Mouse (Mus musculus) stomach, embryonic 16.5 days (tissue): ENCODE data around the gene Tpm1. TPM values are rescaled to one million over a fixed set of nuclear protein-coding genes. Genes with fewer than 3 reads are reported as not detected.

ENCODE experiments used
- ATAC-seq: fragments of 200-750 bp; cut with Nextera tagmentation; 2 replicates; pipeline ENCODE4 v1.8.0; 2017; ENCODE audit warnings: moderate number of reproducible peaks, moderate TSS enrichment; ENCODE audit not compliant: insufficient read depth, low FRiP score
- H3K27ac ChIP-seq: fragments of 300-500 bp; sonication (generic); 2 replicates; pipeline ENCODE4 v1.5.1; 2014; ENCODE audit warnings: low read length
- H3K27me3 ChIP-seq: fragments of 300-500 bp; sonication (generic); 2 replicates; pipeline ENCODE4 v1.6.1; 2014; ENCODE audit warnings: low read length, control low read depth, mixed read lengths; ENCODE audit not compliant: control insufficient read depth, insufficient read depth
- H3K36me3 ChIP-seq: fragments of 300-500 bp; sonication (generic); 2 replicates; pipeline ENCODE4 v1.6.1; 2014; ENCODE audit warnings: low read length; ENCODE audit not compliant: control insufficient read depth, insufficient read depth
- H3K4me1 ChIP-seq: fragments of 300-500 bp; sonication (generic); 2 replicates; pipeline ENCODE4 v1.6.1; 2014; ENCODE audit warnings: low read length, control low read depth, mixed read lengths; ENCODE audit not compliant: control insufficient read depth, insufficient read depth
- H3K4me2 ChIP-seq: fragments of 300-500 bp; sonication (generic); 2 replicates; pipeline ENCODE4 v1.6.1; 2014; ENCODE audit warnings: low read depth, low read length, mixed read lengths
- H3K4me3 ChIP-seq: fragments of 300-500 bp; sonication (generic); replicated peaks from 2 replicates; pipeline ENCODE4 v1.5.1; 2014; ENCODE audit warnings: mild to moderate bottlenecking, low read length
- H3K9ac ChIP-seq: fragments of 300-500 bp; sonication (generic); 2 replicates; pipeline ENCODE4 v1.6.1; 2014; ENCODE audit warnings: low read length
- H3K9me3 ChIP-seq: fragments of 300-500 bp; sonication (generic); replicated peaks from 2 replicates; pipeline ENCODE4 v1.6.1; 2016; ENCODE audit warnings: low read length, control low read depth; ENCODE audit not compliant: control insufficient read depth
- WGBS: fragments of 180-500 bp; shearing (Covaris S2); extraction: QIAGEN DNeasy Blood & Tissue Kit; methylation state at CpG from one replicate; pipeline ENCODE4 v1.1.7; 2014; 5-methylcytosine and 5-hydroxymethylcytosine counted together
- polyA plus RNA-seq: library from polyadenylated mRNA; unstranded; fragments of >200 nt; fragmentation: Nextera tagmentation; extraction: Ambion mirVana; gene quantifications from 2 replicates; pipeline ENCODE4 v1.2.1, GENCODE M21; 2015

The Tpm1 gene
- polyA plus RNA-seq = 1,286 and 1,473 TPM in 2 replicates

DNA sequence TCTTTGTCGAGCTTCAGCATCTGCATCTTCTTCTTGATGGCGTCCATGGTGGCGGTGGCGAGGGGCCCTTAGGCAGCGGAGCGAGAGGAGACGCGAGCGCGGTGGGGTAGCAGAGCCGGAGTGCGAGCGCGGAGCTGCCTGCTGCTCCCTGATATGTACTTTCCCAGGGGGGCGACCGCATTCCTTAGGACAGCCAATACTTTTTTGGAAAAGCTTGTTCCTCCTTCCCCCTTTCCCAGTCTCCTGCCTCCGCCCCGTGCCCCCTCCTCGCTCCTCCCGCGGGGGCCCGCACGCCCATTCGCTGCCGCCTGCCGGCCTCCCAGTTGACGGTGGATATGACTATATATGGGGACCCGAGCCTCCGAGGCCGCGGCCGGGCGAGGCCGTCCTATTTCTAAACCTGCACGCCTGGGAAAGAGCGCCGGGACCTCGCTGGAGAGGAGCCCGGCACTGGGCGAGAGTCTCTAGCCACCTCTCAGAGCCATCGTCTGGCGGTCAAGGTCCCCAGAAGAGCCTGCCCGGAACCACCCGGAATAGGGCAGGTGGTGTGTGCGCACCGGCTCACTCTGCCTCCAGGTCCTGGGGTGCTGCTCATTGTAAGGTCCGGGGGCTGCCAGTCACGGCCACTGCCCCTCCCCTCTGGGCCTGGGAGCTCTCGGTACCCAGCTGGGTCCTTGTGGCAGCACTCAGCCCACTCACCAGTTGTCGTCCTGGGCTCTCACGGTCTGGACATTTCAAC lies at the start of gene Tpm1:
TSS of gene Tpm1 (minus strand) at position 321 of the 739 bp plus-strand sequence.
- H3K36me3 ChIP-seq = no peaks in the 10 kb centered on the region
- H3K27ac ChIP-seq = peak within 1 kb of the TSS; percentile 96
- peaks cover 23% of the 10 kb centered on the region for H3K4me1 ChIP-seq
- no peaks in the 10 kb centered on the region for H3K27me3 ChIP-seq
- WGBS = 1% methylated on average over 51 of the region's 51 CpGs
- ATAC-seq = peak; percentile 91
- peak within 1 kb of the TSS; percentile 82 for H3K4me2 ChIP-seq
- peak within 1 kb of the TSS; percentile 95 for H3K9ac ChIP-seq
- H3K4me3 ChIP-seq = peak within 1 kb of the TSS; percentile 79
- no peaks in the 10 kb centered on the region for H3K9me3 ChIP-seq

DNA sequence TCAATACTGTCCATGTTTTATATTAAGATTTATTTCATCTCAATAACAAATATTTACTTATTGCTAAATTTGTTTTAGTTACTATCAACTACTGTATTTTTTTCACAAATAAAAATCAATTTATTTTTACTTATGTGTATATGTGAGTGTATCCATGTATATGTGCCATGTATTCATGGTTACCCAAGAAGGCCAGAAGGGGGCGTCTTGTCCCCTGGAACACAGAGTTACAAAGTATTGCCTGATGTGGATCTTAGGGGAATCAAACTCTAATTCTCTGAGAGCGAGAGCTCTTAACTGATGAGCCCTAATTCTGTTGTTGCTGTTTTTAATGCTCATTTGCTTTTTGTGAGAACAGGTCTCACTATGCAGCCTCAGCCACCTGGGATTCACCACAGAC lies 45.2 kb upstream of the Tpm1 start:
- H3K4me1 ChIP-seq = peaks cover 21% of the 10 kb centered on the region
- no peak overlapping the region for H3K4me3 ChIP-seq
- H3K27ac ChIP-seq = no peak overlapping the region
- no peak for ATAC-seq
- 89% methylated on average over 2 of the region's 2 CpGs for WGBS
- no peaks in the 10 kb centered on the region for H3K36me3 ChIP-seq
- H3K4me2 ChIP-seq = no peak overlapping the region
- H3K9ac ChIP-seq = no peak overlapping the region
- H3K27me3 ChIP-seq = no peaks in the 10 kb centered on the region
- H3K9me3 ChIP-seq = no peaks in the 10 kb centered on the region; the same call in 1 of the 2 replicates

DNA sequence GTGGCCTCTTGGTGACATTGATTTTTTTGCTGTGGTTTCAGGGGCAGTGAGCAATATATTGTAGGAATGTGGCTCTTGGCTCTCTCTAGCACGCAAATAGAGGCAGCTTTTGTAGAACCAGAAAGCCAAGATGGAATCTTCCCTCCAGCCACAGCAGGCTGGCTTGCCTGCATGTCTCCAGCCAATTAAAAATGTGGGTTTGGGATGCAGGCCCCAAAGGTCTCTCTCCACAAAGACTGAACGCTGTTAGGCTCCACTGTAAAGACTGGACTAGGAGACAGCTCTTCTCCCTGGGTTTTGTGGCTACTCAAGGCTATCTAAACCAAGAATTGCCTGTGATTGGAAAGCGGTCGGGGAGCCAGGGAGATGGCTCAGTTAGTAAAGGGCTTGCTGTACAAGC lies 43.0 kb upstream of the Tpm1 start:
- H3K27ac ChIP-seq = no peak overlapping the region
- no peaks in the 10 kb centered on the region; the same call in 1 of the 2 replicates for H3K9me3 ChIP-seq
- H3K4me1 ChIP-seq = peaks cover 19% of the 10 kb centered on the region
- no peak overlapping the region for H3K4me3 ChIP-seq
- ATAC-seq = no peak
- no peak overlapping the region for H3K9ac ChIP-seq
- H3K36me3 ChIP-seq = no peaks in the 10 kb centered on the region
- WGBS = 74% methylated on average over 4 of the region's 4 CpGs
- H3K4me2 ChIP-seq = no peak overlapping the region
- no peaks in the 10 kb centered on the region for H3K27me3 ChIP-seq

GRCm38 (mm10) chr9:67091598-67091997 lies 42.4 kb upstream of the Tpm1 start:
- ATAC-seq = no peak
- no peaks in the 10 kb centered on the region for H3K27me3 ChIP-seq
- H3K9me3 ChIP-seq = no peaks in the 10 kb centered on the region; the same call in 1 of the 2 replicates
- H3K4me1 ChIP-seq = peaks cover 19% of the 10 kb centered on the region
- H3K4me3 ChIP-seq = no peak overlapping the region
- peak overlapping the region; percentile 84; the same call in 1 of the 2 replicates for H3K27ac ChIP-seq
- no peaks in the 10 kb centered on the region for H3K36me3 ChIP-seq
- no peak overlapping the region for H3K9ac ChIP-seq
- H3K4me2 ChIP-seq = no peak overlapping the region
- 47% methylated on average over 7 of the region's 7 CpGs for WGBS

DNA sequence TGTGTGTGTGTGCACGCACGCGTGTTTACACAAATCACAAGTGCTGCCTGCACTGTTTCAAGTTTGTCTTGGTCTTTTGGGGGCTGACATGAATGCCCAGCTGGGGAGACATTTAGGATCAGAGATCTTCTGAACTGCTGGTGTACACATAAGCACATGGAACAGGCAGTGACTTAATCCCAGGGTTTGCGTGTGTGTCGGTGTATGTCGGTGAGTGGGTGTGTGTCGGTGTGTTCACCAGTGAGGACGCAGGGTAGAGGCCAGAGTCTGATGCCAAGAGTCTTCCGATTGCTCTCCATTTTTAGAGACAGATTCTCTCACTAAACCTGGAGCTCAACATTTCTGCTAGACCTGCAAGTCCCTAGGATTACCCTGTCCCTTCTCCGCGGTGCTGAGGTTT lies 41.9 kb upstream of the Tpm1 start:
- ATAC-seq = no peak
- WGBS = 75% methylated on average over 11 of the region's 11 CpGs
- H3K4me2 ChIP-seq = peak overlapping the region; percentile 12; the same call in 1 of the 2 replicates
- no peaks in the 10 kb centered on the region for H3K36me3 ChIP-seq
- peaks cover 19% of the 10 kb centered on the region for H3K4me1 ChIP-seq
- no peaks in the 10 kb centered on the region; the same call in 1 of the 2 replicates for H3K9me3 ChIP-seq
- peak overlapping the region; percentile 84 for H3K27ac ChIP-seq
- H3K4me3 ChIP-seq = no peak overlapping the region
- H3K27me3 ChIP-seq = no peaks in the 10 kb centered on the region
- H3K9ac ChIP-seq = peak overlapping the region; percentile 16; the same call in 1 of the 2 replicates

- Histone ChIP-seq H3K4me1 (peaks cover 19% of the 10 kb centered on the region), H3K9me3 (no peaks in the 10 kb centered on the region; the same call in 1 of the 2 replicates), H3K4me3 (no peak overlapping the region), H3K36me3 (no peaks in the 10 kb centered on the region), H3K4me2 (peak overlapping the region; percentile 12; the same call in 1 of the 2 replicates), H3K27me3 (no peaks in the 10 kb centered on the region), H3K27ac (peak overlapping the region; percentile 84), H3K9ac (no peak overlapping the region)
- peak; percentile 86; the same call in 1 of the 2 replicates for ATAC-seq
- 55% methylated on average over 1 of the region's 1 CpGs for WGBS
Observed at GRCm38 (mm10) chr9:67090633-67091045, 41.4 kb upstream of the Tpm1 start.

DNA sequence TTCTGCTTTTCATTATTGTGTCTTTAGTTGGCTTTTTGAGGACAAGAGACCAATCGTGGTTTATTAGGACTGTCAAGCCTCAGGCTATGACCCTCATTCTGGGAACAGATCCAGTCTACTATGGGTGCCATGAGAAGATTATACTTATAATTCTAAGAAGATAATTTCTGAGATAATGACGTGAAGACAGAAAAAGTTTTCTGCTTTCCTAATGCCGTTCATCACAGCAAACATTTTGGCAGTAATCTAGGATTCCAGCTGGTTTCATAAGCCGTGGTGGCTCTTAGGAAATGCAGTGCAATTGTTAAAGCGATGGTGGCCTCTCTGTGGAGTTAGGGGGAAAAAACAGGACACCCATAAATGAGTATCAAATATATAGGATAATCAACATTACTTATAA lies 40.0 kb upstream of the Tpm1 start:
- no peak overlapping the region for H3K4me2 ChIP-seq
- WGBS = 50% methylated on average over 5 of the region's 5 CpGs

DNA sequence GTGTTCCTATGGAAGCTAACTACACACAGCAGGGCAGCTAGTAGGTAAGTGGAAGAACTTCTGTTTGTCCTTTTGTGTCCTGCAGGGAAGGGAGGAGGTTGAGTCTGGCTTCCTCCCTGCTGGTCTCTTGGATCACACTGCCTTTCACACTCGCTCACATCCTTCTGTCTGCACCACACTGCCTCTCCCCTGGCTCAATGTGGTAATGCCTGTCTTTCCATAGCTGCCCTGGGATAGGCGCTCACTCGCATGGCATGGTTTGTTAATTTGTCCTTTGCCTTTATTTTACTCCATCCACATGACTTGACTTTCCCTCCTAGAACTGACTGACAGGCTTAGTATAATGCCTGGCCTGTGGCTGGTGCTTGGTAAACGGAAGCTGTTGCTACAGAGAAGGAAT lies 34.6 kb upstream of the Tpm1 start:
- Histone ChIP-seq H3K4me1 (peaks cover 11% of the 10 kb centered on the region), H3K9ac (no peak overlapping the region), H3K4me2 (no peak overlapping the region), H3K9me3 (no peaks in the 10 kb centered on the region), H3K36me3 (no peaks in the 10 kb centered on the region), H3K27ac (peak overlapping the region; percentile 29; the same call in 1 of the 2 replicates), H3K4me3 (no peak overlapping the region), H3K27me3 (no peaks in the 10 kb centered on the region)
- 42% methylated on average over 4 of the region's 4 CpGs for WGBS
- ATAC-seq = peak; percentile 13; the same call in 1 of the 2 replicates

More for the DNA sequence above, 40.0 kb upstream of the Tpm1 start:
- H3K9ac ChIP-seq = no peak overlapping the region
- no peaks in the 10 kb centered on the region for H3K36me3 ChIP-seq
- no peaks in the 10 kb centered on the region for H3K27me3 ChIP-seq
- no peaks in the 10 kb centered on the region for H3K9me3 ChIP-seq
- peaks cover 19% of the 10 kb centered on the region for H3K4me1 ChIP-seq
- no peak overlapping the region for H3K4me3 ChIP-seq
- no peak overlapping the region for H3K27ac ChIP-seq
- no peak for ATAC-seq

- Histone ChIP-seq H3K9me3 (no peaks in the 10 kb centered on the region), H3K4me2 (no peak overlapping the region), H3K4me1 (peaks cover 22% of the 10 kb centered on the region), H3K4me3 (no peak overlapping the region), H3K9ac (no peak overlapping the region; the same call in 1 of the 2 replicates), H3K27me3 (no peaks in the 10 kb centered on the region), H3K27ac (peak overlapping the region; percentile 36), H3K36me3 (no peaks in the 10 kb centered on the region)
- WGBS = 34% methylated on average over 5 of the region's 5 CpGs
- ATAC-seq = peak; percentile 55; the same call in 1 of the 2 replicates
Observed at GRCm38 (mm10) chr9:67081688-67082087, 32.5 kb upstream of the Tpm1 start.
